Mouse (Mus musculus) CH12.LX (cell line): ENCODE results near the gene Nfia.

ENCODE experiments used
- CTCF ChIP-seq, 2 experiments: IDR thresholded peaks in 1 of 2; conservative IDR thresholded peaks in 1 of 2; 2 replicates each; pipeline ENCODE4 v1.5.1; 2011 to 2012; ENCODE audit warnings: low read depth in 2 of 2, low read length in 2 of 2, improper control_type of control experiment in 1 of 2, inconsistent platforms in 1 of 2, mild to moderate bottlenecking in 1 of 2, moderate library complexity in 1 of 2
- E2F4 ChIP-seq: IDR thresholded peaks from 2 replicates; pipeline ENCODE4 v1.6.1; 2011; ENCODE audit warnings: low read depth, low read length, improper control_type of control experiment; ENCODE audit not compliant: insufficient replicate concordance
- ELF1 ChIP-seq: IDR thresholded peaks from 2 replicates; pipeline ENCODE4 v1.6.1; 2014; ENCODE audit warnings: low read depth, mild to moderate bottlenecking, inconsistent platforms, low read length, improper control_type of control experiment
- ETS1 ChIP-seq: conservative IDR thresholded peaks from 2 replicates; pipeline ENCODE4 v1.6.1; 2012; ENCODE audit warnings: low read depth, mild to moderate bottlenecking, inconsistent platforms, low read length, improper control_type of control experiment, moderate library complexity
- JUND ChIP-seq: conservative IDR thresholded peaks from 2 replicates; pipeline ENCODE4 v1.6.1; 2011; ENCODE audit warnings: low read depth, low read length, improper control_type of control experiment
- MAFK ChIP-seq: IDR thresholded peaks from 2 replicates; pipeline ENCODE4 v1.6.1; 2011; ENCODE audit warnings: low read length, improper control_type of control experiment; ENCODE audit not compliant: insufficient replicate concordance
- MAX ChIP-seq: IDR thresholded peaks from 2 replicates; pipeline ENCODE4 v1.6.1; 2011; ENCODE audit warnings: low read length, improper control_type of control experiment
- MAZ ChIP-seq: IDR thresholded peaks from 2 replicates; pipeline ENCODE4 v1.6.1; 2012; ENCODE audit warnings: low read depth, mild to moderate bottlenecking, inconsistent platforms, low read length, improper control_type of control experiment, moderate library complexity
- POLR2A ChIP-seq: IDR thresholded peaks from 2 replicates; pipeline ENCODE4 v1.6.1; 2011; ENCODE audit warnings: low read depth, mild to moderate bottlenecking, improper control_type of control experiment, low read length
- POLR2AphosphoS2 ChIP-seq: IDR thresholded peaks from 2 replicates; pipeline ENCODE4 v1.6.1; 2011; ENCODE audit warnings: low read depth, low read length, improper control_type of control experiment
- USF1 ChIP-seq: IDR thresholded peaks from 2 replicates; pipeline ENCODE4 v1.6.1; 2014; ENCODE audit warnings: low read depth, mild to moderate bottlenecking, inconsistent platforms, low read length, improper control_type of control experiment
- USF2 ChIP-seq: conservative IDR thresholded peaks from 2 replicates; pipeline ENCODE4 v1.6.1; 2011; ENCODE audit warnings: low read depth, low read length, improper control_type of control experiment
- ZC3H11A ChIP-seq: IDR thresholded peaks from 2 replicates; pipeline ENCODE4 v1.6.1; 2012; ENCODE audit warnings: low read depth, mild to moderate bottlenecking, inconsistent platforms, low read length, improper control_type of control experiment

- TF ChIP-seq MAFK (no peak), ELF1 (no peak), CTCF (conservative IDR thresholded peaks at IDR 0.05 in 1 of 2, IDR thresholded peaks at IDR 0.05 in 1 of 2; ENCODE audit: low read depth in 2 of 2, low read length in 2 of 2) (no peak), ETS1 (no peak), USF2 (no peak), E2F4 (no peak), POLR2A (no peak), MAX (no peak), JUND (no peak), ZC3H11A (no peak), MAZ (no peak), USF1 (no peak), POLR2AphosphoS2 (no peak)
These were observed 33.6 kb downstream of the Nfia start for GRCm38 (mm10) chr4:97805896-97806808.
